Mouse (Mus musculus): ENCODE results near the gene Kmt2a.

DNA sequence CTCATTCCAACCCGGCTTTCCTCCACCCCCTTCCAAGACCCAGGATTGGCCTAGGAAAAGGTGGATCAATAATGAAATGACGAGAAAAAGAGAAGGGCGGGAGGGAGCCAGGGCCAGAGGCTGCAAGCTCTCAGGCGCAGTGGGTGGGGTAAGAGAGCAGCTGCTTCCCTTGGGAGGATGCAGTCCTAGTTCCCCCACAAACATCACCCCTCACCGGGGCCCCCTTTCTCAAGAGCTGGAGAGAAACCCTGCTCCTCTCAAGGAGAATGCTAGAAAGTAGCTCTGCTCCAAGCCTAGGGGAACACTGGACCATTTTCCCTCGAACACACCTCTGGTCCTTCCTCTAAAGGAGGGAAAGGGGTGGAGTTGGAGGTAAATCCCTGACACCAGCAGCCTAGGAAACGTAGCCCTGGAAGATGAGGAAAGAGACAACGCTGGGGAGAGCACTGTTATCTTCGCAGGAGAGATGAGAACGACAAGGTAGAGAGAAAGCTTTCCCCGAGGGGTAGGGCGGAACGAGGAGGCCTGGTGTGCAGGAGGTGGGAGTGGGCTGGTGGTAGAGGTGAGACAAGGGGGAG, 1.3 kb downstream of the Kmt2a start:
- TF ChIP-seq POLR2AphosphoS5 (IDR thresholded peaks at IDR 0.05; ENCODE audit: insufficient replicate concordance, low read depth, low read length) (no peak), GATA1 (IDR thresholded peaks at IDR 0.05; ENCODE audit: borderline replicate concordance, low read length) (no peak), CTCF (IDR thresholded peaks at IDR 0.05; ENCODE audit: low read depth, low read length) (no peak), TAL1 (conservative IDR thresholded peaks at IDR 0.05; ENCODE audit: low read depth, low read length) (no peak)

Measured in G1E (cell line).